Mouse (Mus musculus) hindbrain, embryonic 16.5 days (tissue): ENCODE results near the gene Spats2l. TPM values are rescaled to one million over a fixed set of nuclear protein-coding genes. Genes with fewer than 3 reads are reported as not detected.

Source experiments
- ATAC-seq: fragments of 200-750 bp; cut with Nextera tagmentation; 2 replicates; pipeline ENCODE4 v1.8.0; 2017; ENCODE audit warnings: moderate TSS enrichment, moderate library complexity
- H3K27ac ChIP-seq: fragments of 300-500 bp; sonication (generic); 2 replicates; pipeline ENCODE4 v1.5.1; 2014; ENCODE audit warnings: low read depth, mild to moderate bottlenecking, control low read depth, low read length, moderate library complexity
- H3K27me3 ChIP-seq: fragments of 300-500 bp; sonication (generic); replicated peaks from 2 replicates; pipeline ENCODE4 v1.6.1; 2014; ENCODE audit warnings: low read length; ENCODE audit not compliant: control insufficient read depth, insufficient read depth
- H3K36me3 ChIP-seq: fragments of 300-500 bp; sonication (generic); 2 replicates; pipeline ENCODE4 v1.6.1; 2014; ENCODE audit warnings: mild to moderate bottlenecking, low read length, moderate library complexity, mixed read lengths; ENCODE audit not compliant: control insufficient read depth, insufficient read depth
- H3K4me1 ChIP-seq: fragments of 300-500 bp; sonication (generic); 2 replicates; pipeline ENCODE4 v1.6.1; 2014; ENCODE audit warnings: low read depth, low read length; ENCODE audit not compliant: control insufficient read depth, insufficient read depth
- H3K4me2 ChIP-seq: fragments of 300-500 bp; sonication (generic); 2 replicates; pipeline ENCODE4 v1.6.1; 2014; ENCODE audit warnings: mild to moderate bottlenecking, low read length, control low read depth, moderate library complexity
- H3K4me3 ChIP-seq: fragments of 300-500 bp; sonication (generic); 2 replicates; pipeline ENCODE4 v1.5.1; 2014; ENCODE audit warnings: mild to moderate bottlenecking, low read length, control low read depth, moderate library complexity
- H3K9ac ChIP-seq: fragments of 300-500 bp; sonication (generic); 2 replicates; pipeline ENCODE4 v1.6.1; 2014; ENCODE audit warnings: low read depth, mild to moderate bottlenecking, control low read depth, low read length, moderate library complexity
- H3K9me3 ChIP-seq: fragments of 300-500 bp; sonication (generic); 2 replicates; pipeline ENCODE4 v1.6.1; 2014; ENCODE audit warnings: mild to moderate bottlenecking, low read length, moderate library complexity; ENCODE audit not compliant: control insufficient read depth
- WGBS: fragments of 180-500 bp; shearing (Covaris S2); extraction: QIAGEN DNeasy Blood & Tissue Kit; methylation state at CpG from one replicate; pipeline ENCODE4 v1.1.7; 2014; 5-methylcytosine and 5-hydroxymethylcytosine counted together
- polyA plus RNA-seq: library from polyadenylated mRNA; unstranded; fragments of >200 nt; fragmentation: Nextera tagmentation; extraction: Ambion mirVana; gene quantifications from 2 replicates; pipeline ENCODE4 v1.2.1, GENCODE M21; 2015

Spats2l gene
- polyA plus RNA-seq, 1 experiment from 2014 or later: 89.1 TPM

GRCm38 (mm10) chr1:57890903-57891267, 116.9 kb downstream of the Spats2l start:
- no peaks in the 10 kb centered on the region for H3K9me3 ChIP-seq
- ATAC-seq: no peak
- H3K27ac ChIP-seq: no peak overlapping the region; the same call in 1 of the 2 replicates
- WGBS: 53% methylated on average over 8 of the region's 8 CpGs
- H3K9ac ChIP-seq: no peak overlapping the region
- peaks cover 6% of the 10 kb centered on the region for H3K36me3 ChIP-seq
- no peaks in the 10 kb centered on the region; the same call in none of the 2 replicates for H3K4me1 ChIP-seq
- H3K27me3 ChIP-seq: no peaks in the 10 kb centered on the region
- H3K4me3 ChIP-seq: no peak overlapping the region
- H3K4me2 ChIP-seq: no peak overlapping the region

GRCm38 (mm10) chr1:57901494-57901893, 127.5 kb downstream of the Spats2l start:
- Histone ChIP-seq H3K4me2 (no peak overlapping the region), H3K9me3 (no peaks in the 10 kb centered on the region), H3K4me1 (no peaks in the 10 kb centered on the region), H3K36me3 (peaks cover 6% of the 10 kb centered on the region), H3K9ac (no peak overlapping the region), H3K4me3 (no peak overlapping the region), H3K27ac (no peak overlapping the region), H3K27me3 (no peaks in the 10 kb centered on the region)
- WGBS: 85% methylated on average over 3 of the region's 3 CpGs
- ATAC-seq: 0 out of 2 replicates have a peak, but pooled peaks have one; percentile 54

DNA sequence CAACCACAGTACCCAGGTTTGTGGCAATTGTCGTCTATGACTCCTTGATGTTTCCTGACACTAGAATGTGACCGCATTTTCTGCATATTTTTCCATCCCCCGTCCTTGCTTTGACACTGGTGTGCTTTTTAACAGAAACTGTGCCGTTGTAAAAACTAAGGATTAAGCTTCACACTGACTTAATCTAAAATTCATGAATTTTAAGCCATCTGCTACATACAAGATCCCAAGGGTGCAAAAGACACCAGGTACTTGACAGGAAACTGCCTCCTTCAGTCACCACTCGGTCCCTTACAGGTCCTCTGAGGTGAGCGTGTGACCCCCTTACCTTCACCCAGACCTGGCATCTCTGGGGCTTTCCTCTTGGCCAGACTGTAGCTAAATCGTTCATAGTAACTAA, 129.8 kb downstream of the Spats2l start:
- Histone ChIP-seq H3K4me1 (no peaks in the 10 kb centered on the region), H3K4me2 (no peak overlapping the region), H3K36me3 (peaks cover 6% of the 10 kb centered on the region), H3K27ac (no peak overlapping the region), H3K9ac (no peak overlapping the region), H3K4me3 (no peak overlapping the region), H3K27me3 (no peaks in the 10 kb centered on the region), H3K9me3 (no peaks in the 10 kb centered on the region)
- WGBS: 81% methylated on average over 7 of the region's 7 CpGs
- no peak for ATAC-seq

DNA sequence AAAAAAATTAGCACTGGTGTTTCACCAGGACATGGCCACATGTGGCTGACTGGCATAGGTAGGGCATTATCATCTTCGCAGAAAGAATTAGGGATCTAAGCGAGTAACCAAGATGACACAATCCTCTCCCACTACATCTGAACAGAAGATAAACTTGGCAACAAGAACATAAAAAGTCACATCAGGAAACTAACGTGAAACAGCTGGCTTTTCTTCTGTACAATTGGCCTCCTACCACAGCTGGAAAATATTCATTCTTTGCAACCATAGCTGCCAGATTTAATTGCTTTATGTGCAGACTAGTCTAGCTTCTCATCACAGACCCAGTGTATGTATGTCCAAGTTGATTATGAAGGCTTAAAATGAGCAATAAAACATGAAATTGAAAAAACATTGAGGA, 131.9 kb downstream of the Spats2l start:
- Histone ChIP-seq H3K27me3 (no peaks in the 10 kb centered on the region), H3K4me2 (no peak overlapping the region), H3K9me3 (no peaks in the 10 kb centered on the region), H3K36me3 (peaks cover 8% of the 10 kb centered on the region), H3K9ac (no peak overlapping the region), H3K27ac (no peak overlapping the region), H3K4me1 (no peaks in the 10 kb centered on the region), H3K4me3 (no peak overlapping the region)
- no peak for ATAC-seq
- WGBS: 79% methylated on average over 3 of the region's 3 CpGs

GRCm38 (mm10) chr1:57906312-57906711, 132.3 kb downstream of the Spats2l start:
- H3K36me3 ChIP-seq: peaks cover 8% of the 10 kb centered on the region
- ATAC-seq: no peak
- no peak overlapping the region for H3K4me3 ChIP-seq
- H3K4me2 ChIP-seq: no peak overlapping the region
- H3K4me1 ChIP-seq: no peaks in the 10 kb centered on the region
- H3K27ac ChIP-seq: no peak overlapping the region
- H3K9me3 ChIP-seq: no peaks in the 10 kb centered on the region
- H3K9ac ChIP-seq: no peak overlapping the region
- H3K27me3 ChIP-seq: no peaks in the 10 kb centered on the region

DNA sequence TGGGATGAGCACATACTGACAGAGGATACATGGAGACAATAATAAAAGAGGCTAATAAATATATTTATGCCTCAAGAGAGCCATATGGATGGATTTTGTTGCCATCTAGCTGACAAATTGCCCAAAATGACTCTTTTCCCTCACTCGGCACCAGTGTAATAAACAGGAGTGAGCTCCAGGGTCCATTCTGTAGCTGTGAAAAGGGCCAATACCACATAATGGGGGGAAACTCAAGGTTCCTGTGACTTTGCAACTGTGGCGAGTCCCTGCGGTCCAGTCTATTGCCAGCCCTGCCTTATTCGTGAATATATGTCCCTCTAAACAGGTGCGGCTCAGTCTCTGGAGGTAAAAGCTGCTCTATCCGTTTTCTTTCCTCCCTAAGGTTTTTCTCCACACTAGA, 137.6 kb downstream of the Spats2l start:
- H3K36me3 ChIP-seq: peaks cover 2% of the 10 kb centered on the region
- H3K27ac ChIP-seq: no peak overlapping the region
- no peak for ATAC-seq
- H3K9ac ChIP-seq: no peak overlapping the region
- H3K27me3 ChIP-seq: no peaks in the 10 kb centered on the region
- no peaks in the 10 kb centered on the region for H3K4me1 ChIP-seq
- 78% methylated on average over 6 of the region's 6 CpGs for WGBS
- no peaks in the 10 kb centered on the region for H3K9me3 ChIP-seq
- H3K4me3 ChIP-seq: no peak overlapping the region
- H3K4me2 ChIP-seq: no peak overlapping the region

DNA sequence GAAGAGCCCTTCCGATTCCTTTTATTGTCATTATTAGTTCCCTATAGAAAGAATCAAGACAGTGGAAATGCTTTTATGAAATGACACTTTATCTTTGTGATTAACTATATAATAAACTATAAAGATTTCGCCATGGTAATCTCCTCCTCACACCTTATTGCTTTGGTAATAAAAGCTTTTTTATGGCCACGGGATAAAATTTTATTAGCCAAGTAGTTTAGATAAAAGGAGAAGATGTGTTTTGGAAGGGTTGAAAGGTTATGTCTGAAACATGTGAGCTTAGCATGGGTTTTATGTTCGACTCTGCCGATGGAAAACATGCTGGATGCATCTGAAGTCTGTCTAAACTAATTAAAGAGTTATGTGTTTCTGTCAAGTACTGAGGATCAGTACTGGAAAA, 143.4 kb downstream of the Spats2l start:
- Histone ChIP-seq H3K4me1 (no peaks in the 10 kb centered on the region), H3K9ac (no peak overlapping the region), H3K4me3 (no peak overlapping the region), H3K27me3 (no peaks in the 10 kb centered on the region), H3K9me3 (no peaks in the 10 kb centered on the region), H3K4me2 (no peak overlapping the region), H3K27ac (no peak overlapping the region), H3K36me3 (peaks cover 4% of the 10 kb centered on the region; the same call in 1 of the 2 replicates)
- no peak for ATAC-seq
- 90% methylated on average over 5 of the region's 5 CpGs for WGBS

GRCm38 (mm10) chr1:57918567-57918966, 144.6 kb downstream of the Spats2l start:
- H3K27ac ChIP-seq: no peak overlapping the region
- H3K4me3 ChIP-seq: no peak overlapping the region
- H3K4me2 ChIP-seq: no peak overlapping the region
- ATAC-seq: peak; percentile 56; the same call in 1 of the 2 replicates
- no peaks in the 10 kb centered on the region for H3K4me1 ChIP-seq
- peaks cover 4% of the 10 kb centered on the region; the same call in 1 of the 2 replicates for H3K36me3 ChIP-seq
- no peaks in the 10 kb centered on the region for H3K9me3 ChIP-seq
- no peak overlapping the region for H3K9ac ChIP-seq
- H3K27me3 ChIP-seq: no peaks in the 10 kb centered on the region
- WGBS: 78% methylated on average over 4 of the region's 4 CpGs

GRCm38 (mm10) chr1:57934287-57934686, 160.3 kb downstream of the Spats2l start:
- no peak for ATAC-seq
- Histone ChIP-seq H3K27ac (no peak overlapping the region), H3K9me3 (no peaks in the 10 kb centered on the region), H3K9ac (no peak overlapping the region), H3K27me3 (no peaks in the 10 kb centered on the region), H3K36me3 (0 out of 2 replicates have a peak, but pooled peaks cover 2% of the 10 kb centered on the region), H3K4me2 (no peak overlapping the region), H3K4me1 (no peaks in the 10 kb centered on the region), H3K4me3 (no peak overlapping the region)
- WGBS: 46% methylated on average over 1 of the region's 1 CpGs

DNA sequence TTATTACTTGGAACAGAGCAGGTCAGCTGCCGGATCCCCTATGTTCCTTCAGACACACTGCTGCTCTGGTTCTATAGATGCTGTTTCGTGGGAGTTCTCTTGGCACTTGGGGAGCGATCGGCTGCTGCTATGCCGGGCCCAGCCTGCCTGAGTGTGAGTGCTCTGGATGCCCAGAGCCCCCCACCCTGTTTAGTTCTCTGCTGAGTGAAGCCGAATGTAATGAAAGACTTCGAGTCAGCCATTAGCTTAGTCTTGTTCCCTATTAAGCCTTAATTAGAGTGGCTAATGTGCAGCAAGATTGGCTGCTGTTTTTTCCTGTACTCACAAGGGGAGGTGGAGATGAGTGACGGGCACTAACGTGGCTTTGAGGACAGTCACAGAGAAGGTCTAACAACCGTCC, 166.7 kb downstream of the Spats2l start:
- H3K27ac ChIP-seq: no peak overlapping the region

More for the DNA sequence above, 166.7 kb downstream of the Spats2l start:
- Histone ChIP-seq H3K36me3 (peaks cover 7% of the 10 kb centered on the region), H3K27me3 (no peaks in the 10 kb centered on the region), H3K4me2 (no peak overlapping the region), H3K9me3 (no peaks in the 10 kb centered on the region), H3K4me1 (peaks cover 3% of the 10 kb centered on the region; the same call in 1 of the 2 replicates), H3K9ac (no peak overlapping the region), H3K4me3 (no peak overlapping the region)
- WGBS: 56% methylated on average over 10 of the region's 10 CpGs
- peak; percentile 37; the same call in 1 of the 2 replicates for ATAC-seq
